Mouse (Mus musculus) megakaryocyte, embryonic 14.5 days (primary cell): ENCODE measurements around the gene Krtap2-4.

Experiments
- FLI1 ChIP-seq: IDR thresholded peaks from 2 replicates; pipeline ENCODE4 v1.6.1; 2012; ENCODE audit warnings: low read length, inconsistent platforms, mixed read lengths
- GATA1 ChIP-seq: IDR thresholded peaks from 3 replicates; pipeline ENCODE4 v1.6.1; 2012; ENCODE audit warnings: mixed read lengths, low read length, inconsistent platforms, borderline replicate concordance

GRCm38 (mm10) chr11:99640926-99641325 lies 26.3 kb upstream of the Krtap2-4 start:
- no peak for TF ChIP-seq GATA1
- TF ChIP-seq FLI1: no peak
